Mouse (Mus musculus): ENCODE results near the gene Abca17.

- TF ChIP-seq GATA1 (IDR thresholded peaks at IDR 0.05; ENCODE audit: low read length) (no peak), TAL1 (IDR thresholded peaks at IDR 0.05; ENCODE audit: low read length) (no peak)
Observed at GRCm38 (mm10) chr17:24352370-24353194, 1.7 kb upstream of the Abca17 start.
